ENCODE assay signal across 9 mouse cellular contexts in genomic region chr6:5383336-5384177, GRCm38 (mm10). TPM values are rescaled to one million over a fixed set of nuclear protein-coding genes. Genes with fewer than 3 reads are reported as not detected.
A peak's percentile ranks its signal among the peaks of the same experiment; 100 is the strongest.
DNase-seq lines count a peak whose midpoint lies in the region; ATAC-seq and TF ChIP-seq lines count a peak whose summit lies in the region.
"Had no signal": no experiment of that assay in that cellular context is flagged by ENCODE, and none has a peak within 500 bp of the region (broad histone marks: within the 10 kb centered on the region; RNA-seq: fewer than 3 reads in every experiment).

TSS of gene Asb4 (plus strand) at chr6:5383386.

- no peaks in the 10 kb centered on the region for H3K36me3 ChIP-seq in heart, embryonic 12.5 days
- H3K36me3 ChIP-seq in heart, embryonic 16.5 days (ENCODE audit: control insufficient read depth, insufficient read depth): no peaks in the 10 kb centered on the region
- H3K36me3 ChIP-seq in stomach, postnatal 0 days (ENCODE audit: control insufficient read depth, insufficient read depth, low read length): no peaks in the 10 kb centered on the region
- H3K36me3 ChIP-seq: G1E had no signal

- H3K4me3 ChIP-seq in heart, embryonic 12.5 days: peak within 1 kb of the TSS; percentile 49
- peak within 1 kb of the TSS; percentile 46 for H3K4me3 ChIP-seq in brown adipose tissue, adult 24 weeks (ENCODE audit: insufficient read depth, low read depth, low read length)
- peak within 1 kb of the TSS; percentile 49 for H3K4me3 ChIP-seq in heart, embryonic 16.5 days (ENCODE audit: low read length)
- H3K4me3 ChIP-seq in stomach, postnatal 0 days (ENCODE audit: low read depth, low read length): peak within 1 kb of the TSS; percentile 32

- H3K4me1 ChIP-seq in heart, embryonic 12.5 days (replicated peaks): peaks cover 25% of the 10 kb centered on the region
- H3K4me1 ChIP-seq in brown adipose tissue, adult 24 weeks (ENCODE audit: control insufficient read depth, insufficient read depth, insufficient read length, low read length): no peaks in the 10 kb centered on the region
- H3K4me1 ChIP-seq in heart, embryonic 16.5 days (ENCODE audit: control insufficient read depth, insufficient read depth, low read length): peaks cover 16% of the 10 kb centered on the region
- peaks cover 4% of the 10 kb centered on the region; the same call in 1 of the 2 replicates for H3K4me1 ChIP-seq in stomach, postnatal 0 days (replicated peaks; ENCODE audit: control insufficient read depth, insufficient read depth)

- TF ChIP-seq EP300 in stomach, postnatal 0 days (optimal IDR thresholded peaks at IDR 0.05): no peak

- H3K27me3 ChIP-seq in heart, embryonic 12.5 days (replicated peaks): no peaks in the 10 kb centered on the region
- no peaks in the 10 kb centered on the region for H3K27me3 ChIP-seq in heart, embryonic 16.5 days (ENCODE audit: control insufficient read depth, insufficient read depth, low read length)
- H3K27me3 ChIP-seq in stomach, postnatal 0 days (ENCODE audit: control insufficient read depth, insufficient read depth, low read length): no peaks in the 10 kb centered on the region

- no peaks in the 10 kb centered on the region for H3K9me3 ChIP-seq in heart, embryonic 12.5 days (replicated peaks)
- no peaks in the 10 kb centered on the region for H3K9me3 ChIP-seq in heart, embryonic 16.5 days (replicated peaks; ENCODE audit: control insufficient read depth, low read length)
- H3K9me3 ChIP-seq in stomach, postnatal 0 days (ENCODE audit: control insufficient read depth, low read length): no peaks in the 10 kb centered on the region
- H3K9me3 ChIP-seq: G1E had no signal

- TF ChIP-seq CTCF in stomach, postnatal 0 days (IDR thresholded peaks at IDR 0.05; ENCODE audit: low read depth): no peak

- no peak for ATAC-seq in heart, embryonic 12.5 days (ENCODE audit: insufficient number of reproducible peaks, low FRiP score)
- no peak for ATAC-seq in heart, embryonic 16.5 days (replicated peaks; ENCODE audit: extremely low read depth, insufficient read depth, low FRiP score)
- no peak for ATAC-seq in stomach, postnatal 0 days (ENCODE audit: low FRiP score, low TSS enrichment)
- no peak for ATAC-seq in inflammation-experienced regulatory T-cells, adult 6 months

- H3K27ac ChIP-seq in heart, embryonic 12.5 days (ENCODE audit: poor library complexity, severe bottlenecking): no peak within 1 kb of the TSS
- no peak within 1 kb of the TSS for H3K27ac ChIP-seq in brown adipose tissue, adult 24 weeks (replicated peaks; ENCODE audit: low read depth, low read length)
- H3K27ac ChIP-seq in heart, embryonic 16.5 days (ENCODE audit: low read length): 0 out of 2 replicates have a peak within 1 kb of the TSS, but pooled peaks have one; percentile 0
- H3K27ac ChIP-seq in stomach, postnatal 0 days (replicated peaks): no peak within 1 kb of the TSS

- WGBS in heart, embryonic 12.5 days: 11% methylated on average over 19 of the region's 19 CpGs
- 11% methylated on average over 19 of the region's 19 CpGs for WGBS in heart, embryonic 16.5 days
- WGBS in stomach, postnatal 0 days: 16% methylated on average over 19 of the region's 19 CpGs

- H3K9ac ChIP-seq in heart, embryonic 12.5 days: peak within 1 kb of the TSS; percentile 59
- peak within 1 kb of the TSS; percentile 53 for H3K9ac ChIP-seq in heart, embryonic 16.5 days (ENCODE audit: low read length)
- no peak within 1 kb of the TSS for H3K9ac ChIP-seq in stomach, postnatal 0 days (ENCODE audit: low read length)

- intact Hi-C loops in heart, postnatal 25 days (cut with DNase I): loop anchor here (2.0 to 5.0 kb wide), 5 partner anchors 86 to 826 kb away; partner anchors contain the start of genes Pon2 and Ppp1r9a

- peak within 1 kb of the TSS; percentile 81 for H3K4me2 ChIP-seq in heart, embryonic 12.5 days
- H3K4me2 ChIP-seq in heart, embryonic 16.5 days (ENCODE audit: low read depth, low read length): peak within 1 kb of the TSS; percentile 90
- peak within 1 kb of the TSS; percentile 57 for H3K4me2 ChIP-seq in stomach, postnatal 0 days (replicated peaks; ENCODE audit: low read depth)

- DNase-seq in heart, postnatal 25 days (ENCODE audit: low spot score): no peak
- DNase-seq in lung, postnatal 10 days: peak; percentile 8
- no peak for DNase-seq in stomach, postnatal 0 days (ENCODE audit: low spot score)
- no peak for DNase-seq in kidney, postnatal 10 days

RNA-seq across cellular contexts. Expression of gene Asb4, which starts in this region (rescaled TPM):
- polyA plus RNA-seq in heart, embryonic 12.5 days (2016; fragmentation: Nextera tagmentation; extraction: Ambion mirVana): 50.5 and 52.7 TPM in 2 replicates
- total RNA-seq in heart, postnatal 25 days (2021): 1 to 10 TPM; 6.2 to 9.7 TPM
- 0.95 and 1.6 TPM in 2 replicates for polyA plus RNA-seq in brown adipose tissue, adult 24 weeks (2012; ENCODE audit: insufficient read depth, insufficient read length, missing spikeins)
- polyA plus RNA-seq in heart, embryonic 16.5 days (2015; fragmentation: Nextera tagmentation; extraction: Ambion mirVana): 26.5 TPM in 2 replicates
- 1.1 and 1.5 TPM in 2 replicates for polyA plus RNA-seq in stomach, postnatal 0 days (2015; fragmentation: Nextera tagmentation; extraction: Ambion mirVana)
- under 1 TPM in 2 of 3 experiments, not detected in 1; 0.21 to 0.22 TPM for polyA plus RNA-seq in inflammation-experienced regulatory T-cells, adult 6 months (2017; shearing (Covaris generic))
- total RNA-seq: G1E had no signal

Comparison
In these comparisons a context has a peak if more than half of its experiments do, and no peak if none do; other contexts are left out.
1. RNA of gene Asb4 (polyA plus RNA-seq): 50.5 to 52.7 TPM in heart, embryonic 12.5 days and 26.5 TPM in heart, embryonic 16.5 days; 1.1 to 1.5 TPM in stomach, postnatal 0 days, 0.95 to 1.6 TPM in brown adipose tissue, adult 24 weeks and 0.21 to 0.22 TPM in inflammation-experienced regulatory T-cells, adult 6 months; every median in the first group is over 10 times any median in the second.
2. Peak in every context shown above with its lines, with median percentiles within 50 percentile points of each other: H3K4me2 ChIP-seq and H3K4me3 ChIP-seq.